Mouse (Mus musculus) MEL (cell line): ENCODE results near the gene Col9a2. TPM values are rescaled to one million over a fixed set of nuclear protein-coding genes. Genes with fewer than 3 reads are reported as not detected.

ENCODE experiments used
- DNase-seq: peaks from one replicate; pipeline ENCODE4 v3.0.0; 2011; ENCODE audit warnings: low read depth, low spot score
- H3K27ac ChIP-seq: 2 replicates; pipeline ENCODE4 v1.5.1; 2012; ENCODE audit warnings: low read depth, mild to moderate bottlenecking, control low read depth, low read length, moderate library complexity; ENCODE audit not compliant: control insufficient read depth
- H3K27me3 ChIP-seq, 2 experiments: fragments of 150-350 bp in 1 of 2; sonication (generic) in 1 of 2; 2 replicates each; pipeline ENCODE4 v1.6.1; 2012; ENCODE audit warnings: low read length in 2 of 2, mild to moderate bottlenecking in 2 of 2, improper control_type of control experiment in 1 of 2, moderate library complexity in 1 of 2; ENCODE audit not compliant: insufficient read depth in 2 of 2, control insufficient read depth in 1 of 2
- H3K36me3 ChIP-seq, 2 experiments: 2 replicates each; pipeline ENCODE4 v1.6.1; 2012 to 2014; ENCODE audit warnings: low read length in 2 of 2, improper control_type of control experiment in 1 of 2, inconsistent platforms in 1 of 2, mild to moderate bottlenecking in 1 of 2; ENCODE audit not compliant: insufficient read depth in 2 of 2, control insufficient read depth in 1 of 2
- H3K4me1 ChIP-seq, 2 experiments: fragments of 150-350 bp in 1 of 2; sonication (generic) in 1 of 2; 2 replicates each; pipeline ENCODE4 v1.6.1; 2012; ENCODE audit warnings: low read length in 2 of 2, improper control_type of control experiment in 1 of 2, mild to moderate bottlenecking in 1 of 2; ENCODE audit not compliant: insufficient read depth in 2 of 2, control insufficient read depth in 1 of 2
- H3K4me3 ChIP-seq, 2 experiments: fragments of 150-350 bp in 1 of 2; sonication (generic) in 1 of 2; 2 replicates each; pipeline ENCODE4 v1.5.1; 2012; ENCODE audit warnings: low read depth in 2 of 2, low read length in 2 of 2, mild to moderate bottlenecking in 2 of 2, moderate library complexity in 2 of 2, control low read depth in 1 of 2, improper control_type of control experiment in 1 of 2; ENCODE audit not compliant: control insufficient read depth in 1 of 2, insufficient read depth in 1 of 2
- H3K79me2 ChIP-seq: 2 replicates; pipeline ENCODE4 v1.6.1; 2012; ENCODE audit warnings: mild to moderate bottlenecking, low read length, moderate library complexity; ENCODE audit not compliant: control insufficient read depth, poor library complexity, insufficient read depth
- H3K9ac ChIP-seq: 2 replicates; pipeline ENCODE4 v1.6.1; 2012; ENCODE audit warnings: low read depth, mild to moderate bottlenecking, control low read depth, low read length, moderate library complexity; ENCODE audit not compliant: control insufficient read depth, poor library complexity, severe bottlenecking
- H3K9me3 ChIP-seq: fragments of 150-350 bp; sonication (generic); replicated peaks from 2 replicates; pipeline ENCODE4 v1.6.1; 2012; ENCODE audit warnings: mild to moderate bottlenecking, low read length, improper control_type of control experiment, moderate library complexity; ENCODE audit not compliant: insufficient read depth
- BHLHE40 ChIP-seq: IDR thresholded peaks from 2 replicates; pipeline ENCODE4 v1.6.1; 2012; ENCODE audit warnings: low read depth, mild to moderate bottlenecking, inconsistent platforms, low read length, improper control_type of control experiment, borderline replicate concordance
- CHD1 ChIP-seq: IDR thresholded peaks from 2 replicates; pipeline ENCODE4 v1.6.1; 2012; ENCODE audit warnings: low read depth, mild to moderate bottlenecking, inconsistent platforms, low read length, improper control_type of control experiment
- CHD2 ChIP-seq: IDR thresholded peaks from 2 replicates; pipeline ENCODE4 v1.6.1; 2011; ENCODE audit warnings: low read length, improper control_type of control experiment
- CTCF ChIP-seq, 3 experiments: IDR thresholded peaks in 2 of 3; conservative IDR thresholded peaks in 1 of 3; 2 replicates each; pipeline ENCODE4 v1.5.1; 2011 to 2012; ENCODE audit warnings: low read length in 3 of 3, low read depth in 2 of 3, mild to moderate bottlenecking in 2 of 3, improper control_type of control experiment in 1 of 3, inconsistent platforms in 1 of 3, mixed read lengths in 1 of 3, moderate library complexity in 1 of 3; ENCODE audit not compliant: control insufficient read depth in 1 of 3, insufficient read depth in 1 of 3, poor library complexity in 1 of 3, severe bottlenecking in 1 of 3
- ELF1 ChIP-seq: IDR thresholded peaks from 2 replicates; pipeline ENCODE4 v1.6.1; 2014; ENCODE audit warnings: low read depth, mild to moderate bottlenecking, inconsistent platforms, low read length, improper control_type of control experiment, moderate library complexity
- EP300 ChIP-seq, 2 experiments: IDR thresholded peaks; 2 replicates each; pipeline ENCODE4 v1.6.1; 2011; ENCODE audit warnings: improper control_type of control experiment in 2 of 2, low read length in 2 of 2, low read depth in 1 of 2, mild to moderate bottlenecking in 1 of 2
- ETS1 ChIP-seq: IDR thresholded peaks from 2 replicates; pipeline ENCODE4 v1.6.1; 2012; ENCODE audit warnings: low read depth, mild to moderate bottlenecking, inconsistent platforms, low read length, improper control_type of control experiment, moderate library complexity
- GABPA ChIP-seq: IDR thresholded peaks from 2 replicates; pipeline ENCODE4 v1.6.1; 2012; ENCODE audit warnings: low read depth, mild to moderate bottlenecking, inconsistent platforms, low read length, improper control_type of control experiment, moderate library complexity
- HCFC1 ChIP-seq: IDR thresholded peaks from 2 replicates; pipeline ENCODE4 v1.6.1; 2012; ENCODE audit warnings: low read depth, mild to moderate bottlenecking, inconsistent platforms, low read length, improper control_type of control experiment, moderate library complexity
- JUND ChIP-seq: IDR thresholded peaks from 2 replicates; pipeline ENCODE4 v1.6.1; 2011; ENCODE audit warnings: low read depth, mild to moderate bottlenecking, improper control_type of control experiment, low read length
- MYC ChIP-seq: IDR thresholded peaks from 2 replicates; pipeline ENCODE4 v1.6.1; 2011; ENCODE audit warnings: low read depth, mild to moderate bottlenecking, low read length, improper control_type of control experiment, moderate library complexity
- NRF1 ChIP-seq: IDR thresholded peaks from 2 replicates; pipeline ENCODE4 v1.6.1; 2014; ENCODE audit warnings: low read depth, mild to moderate bottlenecking, inconsistent platforms, low read length, improper control_type of control experiment, moderate library complexity; ENCODE audit not compliant: poor library complexity, insufficient read depth, severe bottlenecking
- POLR2A ChIP-seq, 2 experiments: IDR thresholded peaks; 2 replicates each; pipeline ENCODE4 v1.6.1; 2011 to 2012; ENCODE audit warnings: low read length in 2 of 2, mild to moderate bottlenecking in 2 of 2, control low read depth in 1 of 2, improper control_type of control experiment in 1 of 2, low read depth in 1 of 2, moderate library complexity in 1 of 2; ENCODE audit not compliant: control insufficient read depth in 1 of 2, insufficient read depth in 1 of 2, poor library complexity in 1 of 2
- POLR2AphosphoS2 ChIP-seq: IDR thresholded peaks from 2 replicates; pipeline ENCODE4 v1.6.1; 2011; ENCODE audit warnings: low read length, improper control_type of control experiment
- SIN3A ChIP-seq: IDR thresholded peaks from 2 replicates; pipeline ENCODE4 v1.6.1; 2012; ENCODE audit warnings: low read length, improper control_type of control experiment, inconsistent platforms
- SMC3 ChIP-seq: IDR thresholded peaks from 2 replicates; pipeline ENCODE4 v1.6.1; 2011; ENCODE audit warnings: low read depth, low read length, improper control_type of control experiment
- TAL1 ChIP-seq: IDR thresholded peaks from 2 replicates; pipeline ENCODE4 v1.6.1; 2012; ENCODE audit warnings: mild to moderate bottlenecking, inconsistent platforms, low read length, moderate library complexity, mixed read lengths
- TBP ChIP-seq: IDR thresholded peaks from 2 replicates; pipeline ENCODE4 v1.8.0; 2011; ENCODE audit warnings: low read depth, low read length, improper control_type of control experiment
- TCF12 ChIP-seq: IDR thresholded peaks from 2 replicates; pipeline ENCODE4 v1.6.1; 2014; ENCODE audit warnings: low read depth, mild to moderate bottlenecking, inconsistent platforms, low read length, improper control_type of control experiment, moderate library complexity
- ZC3H11A ChIP-seq: IDR thresholded peaks from 2 replicates; pipeline ENCODE4 v1.6.1; 2012; ENCODE audit warnings: low read depth, mild to moderate bottlenecking, inconsistent platforms, low read length, improper control_type of control experiment
- polyA plus RNA-seq, 2 experiments: library from polyadenylated mRNA; stranded (reverse) in 1 of 2; unstranded in 1 of 2; fragments of >175 nt in 1 of 2; fragments of >200 nt in 1 of 2; gene quantifications; 2 replicates each; pipeline versions ENCODE4 v1.2.1 to v1.2.4; 2012; ENCODE audit warnings: low replicate concordance in 2 of 2, low read depth in 1 of 2; ENCODE audit not compliant: insufficient read length in 2 of 2, insufficient read depth in 1 of 2, missing spikeins in 1 of 2
- total RNA-seq: library from RNA; depleted of rRNA; stranded (reverse); fragments of 300-350 nt; gene quantifications from 2 replicates; pipeline ENCODE4 v1.2.3, GENCODE M21; 2012

Col9a2 gene
- total and polyA plus RNA-seq, 3 experiments: 0.12 TPM; not detected in 2

DNA sequence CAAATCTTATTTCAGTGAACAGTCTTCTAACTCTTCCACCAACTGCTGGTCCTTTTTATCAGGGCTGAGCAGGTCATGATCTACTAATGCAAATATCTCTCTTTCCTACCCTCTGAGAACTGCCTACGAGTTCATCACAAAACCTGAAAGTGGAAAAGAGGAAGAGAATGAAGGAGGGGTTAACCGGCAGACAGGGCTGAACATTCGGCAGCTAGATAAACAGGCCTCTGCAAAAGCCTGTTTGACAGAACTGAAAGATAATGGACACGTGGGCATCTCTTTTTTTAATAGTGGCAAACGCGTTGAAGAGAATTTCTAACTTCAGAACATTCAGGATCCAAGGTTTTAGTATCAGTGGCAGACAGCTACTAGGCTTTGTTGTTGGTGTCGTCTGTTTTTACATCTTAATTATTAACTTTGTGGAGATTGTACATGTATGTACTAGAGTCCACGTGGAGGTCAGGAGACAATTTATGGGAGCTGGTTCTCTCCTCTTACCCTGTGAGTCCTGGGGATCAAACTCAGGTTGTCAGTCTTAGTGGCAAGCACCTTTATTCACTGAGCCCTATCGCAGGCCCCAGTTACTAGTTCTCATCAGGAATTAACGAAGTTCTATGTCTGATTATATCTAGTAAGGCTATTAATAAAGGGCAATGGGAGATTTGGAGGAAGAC is 24.5 kb upstream of the Col9a2 start (continued):
- TF ChIP-seq BHLHE40 (peak; percentile 68; the same call in 1 of the 2 replicates), ELF1 (peak; percentile 34; the same call in 1 of the 2 replicates), JUND (peak; percentile 33; the same call in 1 of the 2 replicates), CHD2 (peak; percentile 29; the same call in 1 of the 2 replicates), GABPA (no peak), NRF1 (no peak), TAL1 (peak; percentile 97), ZC3H11A (no peak), MYC (peak; percentile 99), CTCF (IDR thresholded peaks at IDR 0.05 in 2 of 3, conservative IDR thresholded peaks at IDR 0.05 in 1 of 3; ENCODE audit: control insufficient read depth in 1 of 3, insufficient read depth in 1 of 3, low read depth in 2 of 3, low read length in 3 of 3, poor library complexity in 1 of 3, severe bottlenecking in 1 of 3) (no peak), HCFC1 (peak; percentile 56; the same call in 1 of the 2 replicates), POLR2AphosphoS2 (no peak), TCF12 (peak; percentile 99), SMC3 (no peak), POLR2A (IDR thresholded peaks at IDR 0.05; ENCODE audit: control insufficient read depth in 1 of 2, insufficient read depth in 1 of 2, low read depth in 1 of 2, low read length in 2 of 2, poor library complexity in 1 of 2) (peak in 1 of 2 experiments; percentile 57; a peak in 2 of 4 replicates), TBP (peak; percentile 89), SIN3A (peak; percentile 100), ETS1 (peak; percentile 97)
- TF ChIP-seq, all 39 proteins: peak for 25

DNA sequence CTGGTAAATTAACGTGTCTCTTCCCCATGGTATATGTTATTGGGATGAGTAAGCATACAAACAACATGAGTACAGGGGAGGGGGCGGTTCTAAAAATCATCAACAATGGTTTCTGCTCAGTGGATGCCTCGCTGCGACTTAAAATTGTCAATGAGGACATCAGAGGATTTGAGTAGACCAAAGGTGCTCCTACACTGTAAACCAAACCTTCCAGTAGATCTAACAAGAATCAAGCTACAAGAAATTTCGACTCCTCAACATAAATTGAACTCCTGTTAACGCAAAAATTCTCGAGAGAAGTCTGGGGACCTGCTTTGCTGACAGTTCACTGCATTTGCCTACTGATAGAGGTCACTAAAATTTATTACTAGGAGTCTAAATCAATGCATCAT is 23.9 kb upstream of the Col9a2 start:
- Histone ChIP-seq H3K36me3 (peaks cover 0 to 56% of the 10 kb centered on the region in 2 experiments; a peak in 2 of 4 replicates), H3K27ac (peak overlapping the region; percentile 97), H3K9ac (peak overlapping the region; percentile 91), H3K9me3 (no peaks in the 10 kb centered on the region), H3K79me2 (peaks cover 42% of the 10 kb centered on the region), H3K27me3 (no peaks in the 10 kb centered on the region), H3K4me1 (peaks cover 22 to 44% of the 10 kb centered on the region in 2 experiments), H3K4me3 (peak overlapping the region; percentile 49 to 80)
- DNase-seq: peak; percentile 59
- TF ChIP-seq TAL1 (no peak), ETS1 (0 out of 2 replicates have a peak, but pooled peaks have one; percentile 5), CHD1 (peak; percentile 87; the same call in 1 of the 2 replicates), EP300 (IDR thresholded peaks at IDR 0.05; ENCODE audit: low read depth in 1 of 2, low read length in 2 of 2) (peak in 1 of 2 experiments; percentile 41; a peak in 1 of 4 replicates)
